Mouse (Mus musculus): ENCODE results near the gene Gemin4.

DNA sequence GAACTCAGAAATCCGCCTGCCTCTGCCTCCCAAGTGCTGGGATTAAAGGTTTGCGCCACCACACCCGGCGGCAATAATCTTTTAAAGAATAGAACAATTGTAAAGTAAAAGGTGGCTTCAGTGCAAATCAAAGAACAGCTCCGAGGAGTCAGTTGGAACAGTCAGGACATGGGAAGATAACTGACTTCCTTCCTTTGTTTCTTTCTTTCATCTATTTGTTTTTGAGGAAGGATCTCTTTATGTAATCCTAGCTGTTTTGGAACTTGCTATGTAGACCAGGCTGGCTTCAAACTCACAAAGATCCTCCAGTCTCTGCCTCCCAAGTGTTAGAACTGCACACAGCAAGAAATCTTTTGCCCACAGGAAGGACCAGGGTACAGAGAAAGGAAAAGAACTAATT is 7.2 kb upstream of the Gemin4 start:
- no peak for TF ChIP-seq CTCF (conservative IDR thresholded peaks at IDR 0.05 in 1 of 2, IDR thresholded peaks at IDR 0.05 in 1 of 2; ENCODE audit: low read depth in 2 of 2, low read length in 2 of 2)
- TF ChIP-seq POLR2A (IDR thresholded peaks at IDR 0.05; ENCODE audit: low read depth, low read length) = no peak
- no peak for TF ChIP-seq EP300 (IDR thresholded peaks at IDR 0.05; ENCODE audit: low read length)
- TF ChIP-seq SMC3 (IDR thresholded peaks at IDR 0.05; ENCODE audit: low read depth, low read length) = no peak
- TF ChIP-seq MAX (IDR thresholded peaks at IDR 0.05; ENCODE audit: low read length) = no peak
- TF ChIP-seq JUN (IDR thresholded peaks at IDR 0.05; ENCODE audit: insufficient read depth, low read depth, low read length) = no peak

Measured in CH12.LX (cell line).